Mouse (Mus musculus): ENCODE data around the gene Abhd17a.
A peak's percentile ranks its signal among the peaks of the same experiment; 100 is the strongest.
"Not testable (repeated sequence)": the region's sequence is repeated elsewhere in the genome, so short reads cannot be mapped to it uniquely, and the experiment has no call there.

Abhd17a gene

DNA sequence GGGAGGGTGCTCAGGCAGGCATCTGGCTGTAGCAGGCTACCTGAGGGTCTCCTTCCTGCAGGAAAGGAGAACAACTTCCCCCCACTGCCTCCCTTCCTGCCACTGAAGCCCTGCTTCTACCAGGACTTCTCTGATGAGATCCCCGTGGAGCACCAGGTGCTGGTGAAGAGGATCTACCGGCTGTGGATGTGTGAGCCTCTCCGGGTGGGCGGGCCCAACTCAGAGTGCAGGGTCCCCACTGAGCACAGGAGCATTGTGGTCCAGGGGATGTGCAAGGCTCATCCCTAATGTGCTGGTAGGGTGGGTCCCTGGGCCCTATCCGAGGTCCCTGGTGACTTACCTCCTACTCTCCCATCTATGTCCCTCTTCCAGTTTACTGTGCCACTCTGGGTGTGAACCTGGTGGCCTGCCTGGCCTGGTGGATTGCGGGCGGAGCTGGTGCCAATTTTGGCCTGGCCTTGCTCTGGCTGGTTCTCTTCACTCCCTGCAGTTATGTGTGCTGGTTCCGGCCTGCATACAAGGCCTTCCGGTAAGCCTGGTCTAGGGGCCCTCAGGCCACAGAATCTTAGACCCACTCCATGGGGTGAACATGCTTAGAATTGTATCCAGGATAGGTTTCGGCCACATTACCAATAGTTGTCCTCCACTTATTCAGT, 19.3 kb upstream of the Abhd17a start:
- DNase-seq (ENCODE audit: low read depth, low spot score) = no peak

DNA sequence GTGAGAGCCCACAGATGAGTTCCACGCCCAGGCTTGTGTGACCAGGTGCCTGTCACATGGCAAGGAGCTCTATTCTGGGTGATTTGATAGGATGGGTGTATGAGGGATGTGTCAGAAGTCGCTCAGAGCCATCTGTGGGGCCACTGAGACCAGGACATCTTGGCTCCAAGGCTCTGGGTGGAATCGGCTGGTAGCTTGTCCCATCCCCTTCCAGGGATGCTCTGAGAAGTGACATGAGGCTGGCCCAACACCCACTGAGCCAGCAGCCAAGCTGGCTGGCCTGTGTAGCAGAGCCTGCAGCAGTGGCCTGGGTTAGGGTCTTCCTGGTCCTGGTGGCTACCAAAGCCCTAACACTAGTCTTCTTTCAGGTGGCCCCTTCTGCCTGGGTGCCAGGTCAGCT, 18.3 kb upstream of the Abhd17a start:
- no peak for DNase-seq (ENCODE audit: low read depth, low spot score)

DNA sequence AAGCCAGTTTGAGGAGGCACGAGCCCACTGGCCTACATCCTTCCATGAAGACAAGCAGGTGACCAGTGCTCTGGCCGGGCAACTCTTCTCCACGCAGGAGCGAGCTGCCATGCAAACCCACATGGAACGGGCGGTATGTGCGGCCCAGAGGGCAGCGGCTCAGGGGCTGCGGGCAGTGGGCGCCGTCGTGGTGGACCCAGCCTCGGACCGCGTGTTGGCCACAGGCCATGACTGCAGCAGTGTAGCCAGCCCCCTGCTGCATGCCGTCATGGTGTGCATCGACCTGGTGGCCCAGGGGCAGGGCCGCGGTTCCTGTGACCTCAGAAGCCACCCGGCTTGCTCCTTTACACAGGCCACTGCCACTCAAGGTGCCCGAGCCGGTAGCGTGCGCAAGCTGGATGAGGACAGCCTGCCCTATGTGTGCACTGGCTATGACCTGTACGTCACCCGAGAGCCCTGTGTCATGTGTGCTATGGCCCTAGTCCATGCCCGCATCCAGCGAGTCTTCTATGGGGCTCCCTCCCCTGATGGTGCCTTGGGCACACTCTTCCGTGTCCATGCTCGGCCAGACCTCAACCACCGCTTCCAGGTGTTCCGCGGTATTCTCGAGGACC, 16.7 kb upstream of the Abhd17a start:
- no peak for DNase-seq (ENCODE audit: low read depth, low spot score)

DNA sequence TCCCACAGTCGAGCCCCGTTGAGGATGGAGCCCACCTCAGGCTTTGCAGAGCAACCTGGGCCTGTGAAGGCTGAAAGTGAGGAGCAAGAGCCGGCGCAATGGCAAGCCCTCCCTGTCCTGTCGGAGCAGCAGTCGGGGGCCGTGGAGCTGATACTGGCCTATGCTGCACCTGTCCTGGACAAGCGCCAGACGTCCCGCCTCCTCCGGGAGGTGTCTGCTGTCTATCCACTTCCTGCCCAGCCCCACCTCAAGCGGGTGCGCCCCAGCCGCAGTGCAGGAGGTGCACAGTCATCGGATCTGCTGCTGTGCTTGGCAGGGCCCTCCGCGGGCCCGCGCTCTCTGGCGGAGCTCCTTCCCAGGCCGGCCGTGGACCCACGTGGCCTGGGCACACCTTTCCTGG, 16.2 kb upstream of the Abhd17a start:
- no peak for DNase-seq (ENCODE audit: low read depth, low spot score)

DNA sequence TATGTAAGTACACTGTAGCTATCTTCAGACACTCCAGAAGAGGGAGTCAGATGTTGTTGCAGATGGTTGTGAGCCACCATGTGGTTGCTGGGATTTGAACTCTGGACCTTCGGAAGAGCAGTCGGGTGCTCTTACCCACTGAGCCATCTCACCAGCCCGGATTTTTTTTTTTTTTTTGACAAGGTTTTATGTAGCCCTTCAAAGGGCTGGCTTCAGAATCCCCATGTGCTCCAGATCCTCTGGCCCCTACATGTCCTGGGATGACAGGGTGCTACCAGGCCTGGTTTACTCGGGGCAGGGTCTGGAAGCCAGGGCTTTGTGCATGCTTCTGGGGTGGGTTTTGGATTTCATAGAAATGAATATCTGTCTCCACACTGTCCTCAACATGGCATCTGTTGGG, 15.6 kb upstream of the Abhd17a start, which contains the start of gene Gm49322:
Gene Gm49322 (plus strand): TSS at position 301 of the 400 bp plus-strand sequence.
- DNase-seq (ENCODE audit: low read depth, low spot score) = not testable (repeated sequence)

DNA sequence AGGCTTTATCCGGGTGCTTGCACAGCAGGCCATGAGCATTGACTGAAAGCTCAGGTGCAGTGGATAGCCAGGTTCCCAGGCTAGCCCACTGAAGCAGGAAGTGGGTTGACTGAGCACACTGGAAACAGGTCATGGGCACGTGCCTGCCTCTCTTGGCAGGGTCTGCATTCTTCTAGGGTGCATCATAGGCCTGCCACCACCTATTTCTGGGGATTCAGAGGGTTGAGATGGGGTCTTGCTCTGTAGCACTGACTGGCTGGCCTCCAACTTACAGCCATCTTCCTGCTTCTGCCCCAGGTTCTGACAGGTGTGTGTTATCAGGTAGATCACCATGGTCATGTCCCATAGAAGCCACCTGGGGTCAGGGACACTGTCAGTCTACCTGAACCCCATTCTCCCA, 14.8 kb upstream of the Abhd17a start:
- no peak for DNase-seq (ENCODE audit: low read depth, low spot score)

DNA sequence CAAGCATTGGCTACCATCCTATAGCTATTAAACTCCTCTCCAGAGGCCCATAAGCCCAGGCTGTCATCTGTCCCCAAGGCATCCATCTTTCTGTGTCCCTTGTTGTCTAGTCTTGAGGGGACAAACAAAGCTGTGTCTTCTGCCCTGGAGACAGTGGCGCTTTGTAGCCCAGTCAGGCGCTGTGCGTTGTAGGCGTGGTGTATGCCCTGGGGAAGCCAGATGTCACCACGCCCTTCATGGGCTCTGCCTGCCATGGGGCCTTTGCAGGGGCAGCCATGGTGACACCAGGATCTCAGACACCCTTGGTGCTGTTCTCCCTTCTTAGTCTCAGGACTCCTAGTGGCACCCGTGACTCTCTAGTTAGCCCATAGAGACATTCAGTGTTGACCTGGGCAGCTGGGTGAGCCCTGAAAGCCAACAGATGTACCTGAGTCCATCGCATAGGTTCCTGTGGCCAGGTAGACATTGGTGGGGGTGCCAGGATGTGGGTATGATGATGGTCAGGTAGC, 13.9 kb upstream of the Abhd17a start:
- no peak for DNase-seq (ENCODE audit: low read depth, low spot score)

DNA sequence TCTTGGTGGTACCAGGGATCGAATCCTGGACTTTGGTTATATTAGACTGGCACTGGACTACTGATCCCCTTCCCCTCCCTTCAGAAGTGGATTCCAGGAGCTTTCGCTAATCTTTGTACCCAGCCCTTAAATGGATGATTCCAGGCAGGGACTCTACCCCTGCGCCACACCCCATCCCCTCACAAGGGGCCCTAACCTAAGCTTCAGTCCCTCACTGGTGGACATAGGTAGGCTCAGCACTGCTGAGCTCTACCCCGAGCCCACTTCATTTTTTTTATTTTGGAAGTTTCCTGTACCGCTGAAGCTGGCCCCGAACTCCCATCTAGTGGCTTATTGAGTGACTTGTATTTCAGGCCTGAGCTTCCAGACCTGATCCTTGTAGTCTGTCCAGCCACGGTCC, 13.2 kb upstream of the Abhd17a start:
- DNase-seq (ENCODE audit: low read depth, low spot score) = no peak

DNA sequence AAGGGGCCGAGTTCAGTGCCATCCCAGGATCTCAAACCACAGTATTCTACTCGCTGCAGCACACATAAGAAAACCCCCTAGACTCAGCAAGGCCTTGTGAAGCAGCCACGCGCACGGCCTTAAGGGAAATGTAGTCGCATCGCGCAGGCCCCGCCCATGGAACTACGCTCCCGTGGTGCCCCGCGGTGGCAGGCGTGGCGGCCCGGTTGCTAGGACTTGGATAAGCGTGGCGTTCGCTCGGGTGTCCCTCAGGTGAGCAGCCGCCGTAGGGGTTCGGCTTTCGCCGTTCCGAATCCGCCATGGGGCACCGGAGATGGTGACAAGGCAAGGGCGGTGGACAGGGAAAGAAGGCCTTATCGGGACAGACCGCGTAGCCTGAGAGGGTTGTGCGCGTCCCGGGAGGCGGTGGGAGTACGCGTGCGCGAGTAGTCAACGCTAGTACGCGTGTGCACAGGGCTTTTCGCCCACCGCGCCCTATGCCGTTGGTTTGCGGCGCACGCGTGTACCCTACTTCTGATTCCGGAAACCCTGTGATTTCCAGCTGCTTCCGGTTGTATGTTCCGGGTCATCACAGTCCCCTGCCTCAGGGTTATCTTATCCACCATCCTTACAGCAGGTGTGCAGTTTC, 12.7 kb upstream of the Abhd17a start, which contains the start of the genes Scamp4 and Adat3:
Gene Scamp4 (plus strand): TSS at position 175 of the 628 bp plus-strand sequence.
Gene Adat3 (plus strand): TSS at position 183 of the 628 bp plus-strand sequence.
- DNase-seq (ENCODE audit: low read depth, low spot score) = peak; percentile 89

DNA sequence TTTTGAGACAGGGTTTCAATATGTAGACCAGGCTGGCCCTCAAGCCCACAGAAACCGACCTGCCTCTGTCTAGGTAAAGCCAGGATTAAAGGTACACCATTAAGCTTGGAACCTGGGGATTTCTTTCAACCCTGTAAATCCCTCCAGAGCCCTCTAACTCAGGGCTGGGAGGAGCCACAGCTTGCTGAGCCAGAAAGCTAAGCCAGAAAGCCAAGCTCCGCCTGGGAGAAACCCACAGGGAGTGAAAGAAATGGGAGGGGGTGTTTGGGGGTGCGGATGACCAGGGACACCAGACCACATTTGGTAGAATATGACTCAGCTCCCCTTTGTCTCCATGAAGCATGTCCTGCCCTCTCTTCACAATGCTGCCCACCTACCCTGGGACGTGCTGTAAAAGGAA, 6.2 kb upstream of the Abhd17a start:
- no peak for DNase-seq (ENCODE audit: low read depth, low spot score)

DNA sequence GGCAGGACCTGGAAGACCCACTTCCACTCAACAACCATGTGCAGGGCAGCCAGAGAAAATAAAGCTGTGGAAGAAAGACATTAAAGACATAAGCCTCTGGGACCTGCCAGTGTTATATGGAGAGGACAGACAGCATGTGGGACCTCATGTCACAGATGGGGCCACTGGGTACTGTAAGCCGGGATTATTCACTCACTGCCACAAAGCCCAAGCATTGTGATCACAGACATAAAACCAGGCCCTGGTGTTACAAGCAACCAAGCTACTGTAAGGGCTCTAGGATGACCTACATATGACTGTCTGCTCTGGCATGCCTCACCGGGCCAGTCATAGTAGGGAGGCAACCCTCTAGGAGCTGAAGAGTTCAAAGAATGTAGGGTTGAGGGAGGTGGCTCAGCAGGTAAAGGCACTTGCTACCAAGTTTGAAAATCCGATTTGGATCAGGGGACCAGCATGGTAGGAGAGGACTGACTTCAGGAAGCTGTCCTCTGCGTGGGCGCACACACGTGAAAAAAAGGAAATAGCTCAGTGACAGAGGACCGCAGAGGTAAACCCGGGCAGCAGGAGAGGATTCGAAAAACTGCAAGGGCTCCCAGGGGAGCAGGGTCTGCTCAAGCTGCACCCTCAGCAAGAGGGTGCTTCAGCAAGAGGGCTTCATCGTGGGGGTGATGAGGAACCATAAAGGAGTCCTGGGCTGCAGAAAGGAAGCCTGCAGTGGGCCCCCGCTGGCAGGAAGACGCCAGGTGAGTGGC, 838 bp downstream of the Abhd17a start:
- DNase-seq (ENCODE audit: low read depth, low spot score) = no peak

DNA sequence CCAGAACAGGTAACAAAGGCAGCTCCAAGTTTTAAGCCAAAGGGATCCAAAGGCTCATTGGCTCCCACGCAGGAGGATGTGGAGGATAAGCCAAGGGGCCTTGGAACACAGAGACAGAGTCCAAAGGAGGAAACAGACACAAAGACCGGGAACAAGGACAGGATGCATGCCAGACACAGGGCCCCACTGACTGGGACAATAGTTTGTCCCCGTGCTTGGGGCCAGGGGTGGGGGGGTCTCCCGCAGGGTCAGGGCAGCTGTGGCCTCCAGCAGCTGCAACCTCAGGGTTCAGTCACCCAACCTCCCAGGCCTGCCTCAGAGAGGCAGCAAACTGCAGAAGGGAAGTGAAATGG, 2.9 kb downstream of the Abhd17a start:
- no peak for DNase-seq (ENCODE audit: low read depth, low spot score)

DNA sequence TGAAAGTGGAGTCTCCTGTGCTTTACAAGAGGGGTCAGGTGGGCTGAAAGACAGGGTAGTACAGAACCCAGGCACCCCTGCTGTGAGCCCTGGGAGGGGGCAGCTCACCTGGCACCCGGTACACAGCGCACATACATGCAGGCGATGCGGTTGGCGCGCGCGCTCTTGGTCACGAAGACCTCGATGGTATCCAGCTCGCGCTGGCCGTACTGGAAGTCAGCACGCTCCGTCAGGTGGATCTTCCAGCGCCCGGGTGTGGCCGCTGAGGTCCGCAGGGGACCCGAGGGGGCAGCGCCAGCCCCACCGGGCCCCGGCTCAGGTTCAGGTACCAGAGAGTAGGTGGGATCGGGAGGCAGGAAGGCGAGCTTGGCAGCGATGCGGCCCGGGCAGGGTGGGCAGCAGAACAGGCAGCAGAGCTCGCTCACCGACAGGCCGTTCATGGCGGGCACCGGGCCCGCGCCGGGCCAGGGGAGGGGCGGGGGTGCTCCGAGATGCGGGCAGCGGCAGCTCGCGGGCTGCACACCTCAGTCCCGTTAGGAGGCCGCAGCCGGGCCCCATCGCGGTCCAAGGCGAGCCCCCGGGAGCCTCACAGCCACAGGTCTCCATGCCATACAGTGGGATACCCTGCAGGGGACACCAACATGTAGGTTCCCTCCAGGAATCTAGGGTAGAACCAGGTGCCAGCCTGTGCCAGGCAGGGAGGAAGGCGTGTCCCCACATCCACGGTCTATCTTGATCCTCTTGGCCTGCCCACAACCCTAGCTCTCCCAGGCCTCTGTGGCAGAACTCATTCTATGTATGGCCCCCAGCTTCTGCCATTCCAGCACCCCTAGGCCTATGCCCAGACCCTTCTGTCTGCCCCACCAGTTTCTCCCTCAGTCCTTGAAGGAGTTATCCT, 3.5 kb downstream of the Abhd17a start:
- no peak for DNase-seq (ENCODE audit: low read depth, low spot score)

DNA sequence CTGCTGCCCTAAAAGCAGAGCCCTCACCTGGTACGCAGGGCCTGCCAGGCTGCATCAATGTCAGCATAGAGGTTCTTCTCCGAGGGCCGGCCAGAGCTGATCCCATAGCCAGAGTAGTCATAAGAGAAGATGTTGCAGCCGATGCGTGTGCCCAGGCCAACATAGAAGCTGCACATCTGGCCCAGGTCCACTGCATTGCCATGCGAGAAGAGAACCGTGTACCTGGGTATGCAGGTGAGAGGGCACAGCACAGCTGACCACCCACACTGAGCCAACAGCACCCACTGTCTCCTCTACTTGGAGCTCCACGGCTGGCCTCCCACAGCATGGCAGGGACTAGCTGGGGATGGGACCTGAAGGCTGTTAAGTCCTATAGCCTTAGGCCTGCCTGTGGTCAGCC, 4.6 kb downstream of the Abhd17a start:
- no peak for DNase-seq (ENCODE audit: low read depth, low spot score)

DNA sequence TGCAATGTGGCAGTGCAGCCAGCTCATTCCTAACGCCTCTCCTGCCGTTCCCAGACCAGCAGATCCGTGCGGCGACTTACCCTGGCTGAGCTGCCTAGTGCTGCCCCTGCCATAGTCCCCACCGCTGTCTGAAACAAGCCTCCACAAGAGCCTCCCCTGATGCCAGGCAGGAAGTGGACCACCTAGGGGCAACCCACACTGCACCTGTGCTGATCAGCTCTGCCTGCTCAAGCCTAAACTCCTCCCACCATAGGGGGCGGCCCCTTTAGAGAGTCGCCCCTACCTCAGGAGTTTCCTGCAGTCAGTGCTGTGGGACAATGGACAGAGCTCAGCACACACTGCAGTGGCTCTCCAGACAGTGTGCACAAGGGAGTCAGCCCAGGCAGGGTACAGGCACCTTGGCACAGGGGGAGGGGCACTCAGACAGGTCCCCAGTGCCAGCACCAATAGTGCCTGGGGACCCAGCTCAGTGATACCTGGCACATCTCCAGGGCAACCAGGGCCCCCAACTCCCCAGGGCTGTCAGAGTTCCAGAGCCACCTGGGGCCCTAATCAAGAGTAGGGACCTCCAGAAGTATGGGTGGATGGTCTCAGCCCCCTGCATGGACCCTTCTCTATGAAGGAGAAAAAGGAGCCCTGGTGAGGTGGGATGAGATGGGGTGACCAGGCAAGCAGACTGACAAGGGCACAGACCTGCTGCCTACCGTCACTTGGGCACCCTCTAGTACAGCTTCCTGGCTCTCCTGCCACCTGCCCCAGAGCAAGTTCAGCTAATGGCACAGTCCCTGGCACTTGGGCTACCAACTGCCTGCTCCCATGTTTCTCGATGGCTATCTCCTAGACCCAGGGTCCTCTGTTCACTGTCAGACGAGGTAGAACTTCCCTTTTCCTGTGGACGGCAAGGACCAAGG, 5.2 kb downstream of the Abhd17a start:
- no peak for DNase-seq (ENCODE audit: low read depth, low spot score)

DNA sequence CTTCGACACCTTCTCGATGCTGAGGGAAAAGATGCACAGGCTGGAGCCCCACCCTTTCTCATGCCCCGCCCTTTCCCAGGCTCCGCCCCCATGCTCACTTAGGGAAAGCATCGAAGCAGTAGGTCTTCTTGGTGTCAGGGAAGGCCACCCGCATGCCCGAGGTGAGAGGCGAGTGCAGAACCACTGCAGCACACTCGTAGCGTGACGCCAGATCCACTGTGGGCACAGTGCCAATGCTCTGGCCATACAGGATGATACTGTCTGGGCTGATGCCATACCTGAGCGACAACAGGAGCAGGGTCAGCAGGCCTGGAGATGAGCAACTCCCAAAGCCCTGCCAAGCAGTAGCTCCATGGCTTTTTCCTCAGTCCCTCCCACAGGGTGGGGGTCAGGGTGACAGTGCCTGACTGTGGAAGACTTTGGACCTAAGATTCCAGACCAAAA, 6.1 kb downstream of the Abhd17a start:
- DNase-seq (ENCODE audit: low read depth, low spot score) = no peak

DNA sequence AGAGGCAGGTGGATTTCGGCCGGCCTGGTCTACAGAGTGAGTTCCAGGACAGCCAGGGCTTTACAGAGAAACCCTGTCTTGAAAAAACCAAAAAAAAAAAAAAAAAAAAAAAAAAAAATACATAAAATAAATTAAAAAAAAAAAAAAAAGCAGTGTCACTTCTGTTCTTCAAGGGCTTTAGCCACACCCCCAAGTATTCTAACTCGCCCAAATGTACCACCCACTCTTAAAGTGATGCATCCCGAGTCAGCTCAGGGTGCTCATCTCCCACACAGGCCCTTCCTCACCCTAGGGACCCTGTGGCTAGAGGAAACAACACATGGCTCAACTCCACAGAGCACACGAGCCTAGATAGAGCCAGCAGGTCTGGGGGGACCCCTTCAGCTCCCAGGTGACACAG, 7.1 kb downstream of the Abhd17a start:
- no peak for DNase-seq (ENCODE audit: low read depth, low spot score)

DNA sequence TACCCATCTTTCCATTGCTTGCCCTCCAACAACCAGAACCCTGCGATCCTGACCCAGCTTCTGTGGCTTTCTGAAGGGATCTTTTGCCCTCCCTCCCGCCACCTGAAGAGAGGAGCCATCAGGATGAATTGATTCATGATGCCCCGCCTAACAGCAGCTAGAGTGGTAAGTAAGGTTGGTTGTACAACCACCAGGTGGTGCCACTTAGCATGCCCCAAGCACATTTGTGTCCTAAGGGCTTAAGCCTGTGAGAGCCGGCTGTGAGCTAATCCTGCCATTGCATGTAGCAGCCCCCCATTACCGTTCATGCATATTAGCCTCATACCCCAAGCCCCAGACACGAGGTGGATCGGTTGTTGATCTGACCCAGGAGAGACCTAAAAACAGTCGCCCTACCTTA, 11.2 kb downstream of the Abhd17a start:
- DNase-seq (ENCODE audit: low read depth, low spot score) = no peak

DNA sequence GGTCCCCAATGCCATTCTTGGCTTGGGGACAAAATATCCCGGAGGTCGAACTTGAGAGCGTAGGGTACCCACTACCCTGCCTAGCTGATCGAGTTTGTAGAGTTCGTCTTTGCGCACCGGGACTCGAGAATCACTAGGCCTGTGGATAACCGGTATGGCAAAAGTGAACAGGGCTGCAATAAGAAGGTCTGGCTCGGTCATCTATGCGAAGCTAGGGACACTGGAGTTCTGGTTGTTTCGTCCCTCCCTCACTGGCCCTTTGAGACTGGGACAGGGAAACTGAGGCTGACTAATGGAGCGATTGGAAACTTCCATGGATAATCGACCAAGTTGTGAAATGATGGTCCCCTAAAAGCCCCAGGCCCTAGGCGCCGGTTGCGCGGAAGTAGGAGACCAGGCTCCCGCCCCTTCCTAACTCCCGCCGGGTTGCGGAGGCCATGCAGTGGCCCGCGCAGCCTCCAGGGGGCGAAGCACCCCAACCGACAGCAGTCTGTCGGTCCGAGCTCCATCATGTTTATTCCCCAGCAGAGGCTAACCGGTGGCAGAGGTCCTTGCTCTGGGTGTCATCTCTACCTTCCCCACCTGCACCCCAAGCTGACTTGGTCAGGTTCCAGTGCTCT, 11.9 kb downstream of the Abhd17a start:
- no peak for DNase-seq (ENCODE audit: low read depth, low spot score)
